8 mouse cellular contexts compared by ENCODE assay signal in the genomic region with DNA sequence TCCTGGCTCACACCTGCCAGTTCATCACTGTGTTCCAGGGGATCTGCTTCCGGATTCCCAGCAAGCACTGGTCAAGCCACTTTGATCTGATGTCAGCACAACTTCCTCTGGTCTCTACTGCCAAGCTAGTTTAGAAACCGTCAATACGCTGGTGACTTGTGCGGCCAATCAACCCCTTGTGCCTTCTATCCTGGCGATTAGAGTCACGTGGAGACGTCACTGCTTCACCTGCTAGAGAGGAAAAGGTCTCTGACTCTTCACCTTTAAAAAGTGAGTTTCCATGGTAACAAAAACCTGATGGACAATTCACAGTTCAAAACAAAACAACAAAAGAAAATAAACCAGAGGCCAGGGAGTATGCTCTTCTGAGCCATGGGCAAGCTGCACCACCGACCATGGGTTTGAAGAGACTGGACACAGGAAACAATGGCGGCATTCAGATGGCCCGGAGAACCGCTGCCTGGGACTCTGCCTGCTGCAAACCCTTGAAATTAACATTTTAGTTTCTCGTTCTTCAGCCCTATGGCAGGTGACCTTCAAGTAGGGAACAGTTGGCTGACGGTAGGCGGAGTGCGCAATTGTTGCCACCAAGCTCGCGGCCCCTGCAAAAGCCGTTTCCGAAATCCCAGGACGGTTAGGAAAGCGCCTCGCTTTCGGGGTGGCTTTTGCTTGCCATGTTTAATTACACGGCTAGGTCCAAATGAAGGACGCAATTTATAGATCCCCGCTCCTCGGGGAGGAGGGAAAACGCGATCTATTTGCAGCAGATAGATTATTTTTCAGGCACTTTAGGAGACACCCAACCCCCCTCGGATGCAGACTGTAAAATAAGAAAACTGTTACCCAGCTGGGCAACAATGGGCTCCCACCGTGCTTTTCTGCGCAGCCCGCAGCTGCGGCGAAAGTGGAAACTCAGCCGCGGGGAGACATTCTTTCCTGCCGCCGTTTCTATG.
A peak's percentile ranks its signal among the peaks of the same experiment; 100 is the strongest.
DNase-seq lines count a peak whose midpoint lies in the region; ATAC-seq and TF ChIP-seq lines count a peak whose summit lies in the region.

No protein-coding gene starts in this region.

- 8% methylated on average over 39 of the region's 39 CpGs for WGBS in heart, embryonic 11.5 days (ENCODE audit: insufficient replicate concordance)
- 7% methylated on average over 39 of the region's 39 CpGs for WGBS in forebrain, embryonic 14.5 days
- WGBS in midbrain, embryonic 11.5 days, result 5% methylated on average over 39 of the region's 39 CpGs
- 18% methylated on average over 39 of the region's 39 CpGs for WGBS in thymus, adult 2 months

- H3K9me3 ChIP-seq in heart, embryonic 11.5 days (replicated peaks; ENCODE audit: control insufficient read depth, low read length), result no peaks in the 10 kb centered on the region
- no peaks in the 10 kb centered on the region for H3K9me3 ChIP-seq in forebrain, embryonic 14.5 days (replicated peaks; ENCODE audit: control insufficient read depth, low read length)
- H3K9me3 ChIP-seq in midbrain, embryonic 11.5 days (ENCODE audit: control insufficient read depth, low read length), result no peaks in the 10 kb centered on the region

- no peak for DNase-seq in heart, adult 8-10 months (ENCODE audit: low spot score)
- peak; percentile 14 for DNase-seq in Muller cell, postnatal 12 days (ENCODE audit: inconsistent ontology term)
- DNase-seq in forebrain, embryonic 14.5 days (ENCODE audit: low spot score), result peak; percentile 71
- DNase-seq in midbrain, embryonic 11.5 days (ENCODE audit: low spot score, missing footprints), result peak; percentile 97
- no peak for DNase-seq in thymus, adult 2 months
- no peak for DNase-seq in layer of hippocampus, adult 8-10 months (ENCODE audit: low spot score in 2 of 2)

- H3K4me1 ChIP-seq in heart, embryonic 11.5 days (ENCODE audit: control insufficient read depth, insufficient read depth, low read length), result peaks cover 2% of the 10 kb centered on the region; the same call in 1 of the 2 replicates
- H3K4me1 ChIP-seq in forebrain, embryonic 14.5 days (ENCODE audit: control insufficient read depth, insufficient read depth, low read length), result peaks cover 22% of the 10 kb centered on the region
- peaks cover 27% of the 10 kb centered on the region for H3K4me1 ChIP-seq in midbrain, embryonic 11.5 days (ENCODE audit: control insufficient read depth, insufficient read depth, low read length)
- no peaks in the 10 kb centered on the region for H3K4me1 ChIP-seq in thymus, adult 2 months (replicated peaks; ENCODE audit: control insufficient read depth, insufficient read depth, low read length)

- peak overlapping the region; percentile 66 for H3K4me2 ChIP-seq in heart, embryonic 11.5 days
- peak overlapping the region; percentile 62 for H3K4me2 ChIP-seq in forebrain, embryonic 14.5 days (ENCODE audit: low read length)
- peak overlapping the region; percentile 57 for H3K4me2 ChIP-seq in midbrain, embryonic 11.5 days

- no peaks in the 10 kb centered on the region for H3K36me3 ChIP-seq in heart, embryonic 11.5 days (ENCODE audit: control insufficient read depth, insufficient read depth, low read length)
- no peaks in the 10 kb centered on the region for H3K36me3 ChIP-seq in forebrain, embryonic 14.5 days (ENCODE audit: control insufficient read depth, insufficient read depth, low read length)
- no peaks in the 10 kb centered on the region for H3K36me3 ChIP-seq in midbrain, embryonic 11.5 days (ENCODE audit: control insufficient read depth, insufficient read depth, low read length)
- no peaks in the 10 kb centered on the region for H3K36me3 ChIP-seq in thymus, adult 2 months (ENCODE audit: control insufficient read depth, insufficient read depth, low read length)

- H3K4me3 ChIP-seq in heart, embryonic 11.5 days (ENCODE audit: low read depth, low read length), result peak overlapping the region; percentile 37
- H3K4me3 ChIP-seq in forebrain, embryonic 14.5 days (ENCODE audit: low read depth, low read length), result peak overlapping the region; percentile 30
- H3K4me3 ChIP-seq in midbrain, embryonic 11.5 days (ENCODE audit: low read depth, low read length), result peak overlapping the region; percentile 25
- no peak overlapping the region for H3K4me3 ChIP-seq in thymus, adult 2 months (ENCODE audit: control insufficient read depth, insufficient read depth, low read length)

- H3K27ac ChIP-seq in heart, embryonic 11.5 days (ENCODE audit: low read depth, low read length), result no peak overlapping the region
- peak overlapping the region; percentile 73 for H3K27ac ChIP-seq in forebrain, embryonic 14.5 days (ENCODE audit: low read depth, low read length)
- H3K27ac ChIP-seq in midbrain, embryonic 11.5 days (ENCODE audit: low read depth, low read length), result peak overlapping the region; percentile 63
- H3K27ac ChIP-seq in thymus, adult 2 months (ENCODE audit: control insufficient read depth, insufficient read depth, low read length), result no peak overlapping the region

- peak overlapping the region; percentile 17; the same call in 1 of the 2 replicates for H3K9ac ChIP-seq in heart, embryonic 11.5 days (ENCODE audit: low read depth, low read length)
- H3K9ac ChIP-seq in forebrain, embryonic 14.5 days (ENCODE audit: low read length), result peak overlapping the region; percentile 54
- peak overlapping the region; percentile 53 for H3K9ac ChIP-seq in midbrain, embryonic 11.5 days (ENCODE audit: low read length)

- TF ChIP-seq POLR2A in thymus, adult 2 months (IDR thresholded peaks at IDR 0.05; ENCODE audit: control insufficient read depth, extremely low read depth, insufficient read depth, low read length, poor library complexity), result no peak

- no peak for ATAC-seq in heart, embryonic 11.5 days (replicated peaks; ENCODE audit: insufficient number of reproducible peaks, low FRiP score, low TSS enrichment)
- peak; percentile 47 for ATAC-seq in forebrain, embryonic 14.5 days
- peak; percentile 79 for ATAC-seq in midbrain, embryonic 11.5 days (ENCODE audit: low FRiP score)
- ATAC-seq in megakaryocyte, adult 5-6 weeks (ENCODE audit: poor library complexity, severe bottlenecking), result no peak

- H3K27me3 ChIP-seq in heart, embryonic 11.5 days (ENCODE audit: control insufficient read depth, insufficient read depth, low read length), result peaks cover 60% of the 10 kb centered on the region
- 0 out of 2 replicates have a peak, but pooled peaks cover 7% of the 10 kb centered on the region for H3K27me3 ChIP-seq in forebrain, embryonic 14.5 days (replicated peaks; ENCODE audit: control insufficient read depth, insufficient read depth, low read length)
- peaks cover 3% of the 10 kb centered on the region; the same call in 1 of the 2 replicates for H3K27me3 ChIP-seq in midbrain, embryonic 11.5 days (ENCODE audit: control insufficient read depth, insufficient read depth, low read length)
- H3K27me3 ChIP-seq in thymus, adult 2 months (ENCODE audit: control insufficient read depth, insufficient read depth, low read length), result no peaks in the 10 kb centered on the region; the same call in 1 of the 2 replicates

- no peak for TF ChIP-seq CTCF in thymus, adult 2 months (IDR thresholded peaks at IDR 0.05; ENCODE audit: borderline replicate concordance, control insufficient read depth, extremely low read depth, insufficient read depth, low read length, poor library complexity)

Comparison
In these comparisons a context has a peak if more than half of its experiments do, and no peak if none do; other contexts are left out.
1. ATAC-seq: peak in forebrain, embryonic 14.5 days (single experiment) and midbrain, embryonic 11.5 days (single experiment); none in heart, embryonic 11.5 days (single experiment) and megakaryocyte, adult 5-6 weeks (single experiment).
2. H3K27ac ChIP-seq: peak in forebrain, embryonic 14.5 days (single experiment) and midbrain, embryonic 11.5 days (single experiment); none in heart, embryonic 11.5 days (single experiment) and thymus, adult 2 months (single experiment).
3. DNase-seq: peak in Muller cell, postnatal 12 days (single experiment), forebrain, embryonic 14.5 days (single experiment) and midbrain, embryonic 11.5 days (single experiment); none in heart, adult 8-10 months (single experiment), thymus, adult 2 months (single experiment) and layer of hippocampus, adult 8-10 months (0 of 2).
4. Peak in every context shown above with its lines, with median percentiles within 50 percentile points of each other: H3K4me2 ChIP-seq and H3K9ac ChIP-seq.